Mouse (Mus musculus): ENCODE data around the gene Ctnnbl1.
A peak's percentile ranks its signal among the peaks of the same experiment; 100 is the strongest.

Ctnnbl1 gene

GRCm38 (mm10) chr2:157750926-157751588, 13.9 kb downstream of the Ctnnbl1 start:
- peak; percentile 30 for DNase-seq (ENCODE audit: low spot score)

DNA sequence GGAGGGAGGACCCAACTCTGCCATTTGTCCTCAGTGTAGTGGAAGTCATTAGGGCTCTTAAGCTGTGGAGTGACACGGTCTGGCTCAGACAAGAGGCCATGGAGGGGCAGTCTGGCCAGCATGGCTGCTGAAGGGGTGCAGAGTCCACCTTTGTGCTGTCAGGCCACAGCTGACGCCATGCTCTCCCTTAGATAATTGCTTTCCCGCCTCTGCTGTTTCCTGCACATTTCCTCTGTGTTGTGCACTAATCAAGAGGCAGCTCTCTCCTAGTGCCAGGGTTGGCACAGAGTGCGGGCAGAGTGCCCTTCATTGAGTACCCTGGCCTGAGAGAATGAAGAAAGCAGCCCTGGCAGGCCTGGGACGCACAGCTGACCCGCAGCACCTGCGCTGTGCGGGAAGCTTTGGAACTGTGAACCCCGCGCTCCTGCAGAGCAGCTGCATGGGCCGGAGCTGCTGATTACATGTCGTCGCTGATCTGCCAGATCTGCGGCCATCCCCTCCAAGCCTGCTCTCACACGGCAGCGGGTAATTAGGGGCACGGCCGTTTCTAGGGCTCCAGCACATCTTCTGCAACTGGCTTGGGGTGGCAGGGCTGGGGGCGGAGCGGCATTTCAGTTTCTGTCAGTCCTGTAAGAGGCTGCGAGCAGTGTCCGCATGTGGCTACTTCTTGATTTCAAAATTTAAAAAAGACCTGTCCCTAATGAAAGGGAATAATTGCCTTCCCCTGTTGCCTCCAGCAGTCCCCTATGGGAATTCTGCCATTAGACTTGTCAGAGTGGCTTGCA, 14.6 kb downstream of the Ctnnbl1 start:
- peak; percentile 38 for DNase-seq (ENCODE audit: low spot score)

DNA sequence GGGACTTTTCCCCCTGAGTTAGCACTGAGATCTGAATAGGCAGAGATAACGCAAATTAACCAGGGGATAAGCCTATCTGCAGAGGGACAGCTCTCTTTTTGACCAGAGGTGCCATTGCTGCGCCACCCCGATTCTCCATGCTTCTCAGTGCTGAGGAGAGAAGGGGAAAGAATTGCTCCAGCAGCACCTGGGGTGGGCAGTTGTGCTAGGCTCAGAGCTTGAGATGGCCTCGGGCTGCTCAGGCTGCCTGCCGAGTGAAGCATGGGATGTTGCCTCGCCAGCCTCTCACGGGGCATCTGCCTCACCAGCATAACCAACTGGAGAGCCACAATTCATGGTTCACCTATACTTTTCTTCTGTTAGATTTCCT, 15.2 kb downstream of the Ctnnbl1 start:
- no peak for DNase-seq (ENCODE audit: low spot score)

DNA sequence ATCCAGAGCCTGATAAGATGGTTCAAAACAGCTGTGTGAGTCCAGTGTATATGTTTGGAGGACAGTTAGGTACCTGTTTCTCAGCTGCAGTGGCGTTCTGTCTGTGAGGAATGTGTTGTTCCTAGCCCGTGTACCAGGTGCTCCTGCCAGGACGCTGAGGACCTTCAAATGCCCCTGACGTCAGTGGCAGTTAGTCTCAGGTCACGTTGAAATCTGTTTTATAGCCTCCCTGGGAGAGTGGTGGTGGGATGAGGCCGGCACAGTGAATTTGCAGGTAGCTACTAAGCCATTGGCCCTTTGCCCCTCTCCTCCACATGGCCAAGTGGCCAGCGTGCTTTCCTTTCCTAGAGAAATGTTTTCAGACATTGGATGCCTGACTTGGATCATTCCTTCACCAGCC, 18.6 kb downstream of the Ctnnbl1 start:
- DNase-seq (ENCODE audit: low spot score), result no peak

GRCm38 (mm10) chr2:157756193-157756592, 19.0 kb downstream of the Ctnnbl1 start:
- no peak for DNase-seq (ENCODE audit: low spot score)

DNA sequence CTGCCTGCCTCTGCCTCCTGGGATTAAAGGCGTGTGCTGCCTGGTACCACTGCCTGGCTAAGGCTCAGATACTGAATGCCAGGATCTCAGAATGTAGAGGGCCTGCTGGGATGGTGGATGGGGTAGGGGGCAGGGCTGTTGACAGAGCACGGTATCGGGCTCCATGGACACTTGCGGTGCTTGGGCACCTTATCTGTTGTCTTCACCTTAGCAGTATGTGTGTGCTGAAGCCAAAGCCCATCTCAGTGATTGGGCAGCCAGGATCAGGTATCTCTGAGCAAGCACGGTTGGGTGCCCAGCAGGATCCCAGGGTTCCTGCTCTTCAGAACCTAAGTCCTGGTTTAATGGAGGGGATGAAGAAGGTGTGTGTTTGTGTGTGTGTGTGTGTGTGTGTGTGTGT, 21.2 kb downstream of the Ctnnbl1 start:
- no peak for DNase-seq (ENCODE audit: low spot score)

DNA sequence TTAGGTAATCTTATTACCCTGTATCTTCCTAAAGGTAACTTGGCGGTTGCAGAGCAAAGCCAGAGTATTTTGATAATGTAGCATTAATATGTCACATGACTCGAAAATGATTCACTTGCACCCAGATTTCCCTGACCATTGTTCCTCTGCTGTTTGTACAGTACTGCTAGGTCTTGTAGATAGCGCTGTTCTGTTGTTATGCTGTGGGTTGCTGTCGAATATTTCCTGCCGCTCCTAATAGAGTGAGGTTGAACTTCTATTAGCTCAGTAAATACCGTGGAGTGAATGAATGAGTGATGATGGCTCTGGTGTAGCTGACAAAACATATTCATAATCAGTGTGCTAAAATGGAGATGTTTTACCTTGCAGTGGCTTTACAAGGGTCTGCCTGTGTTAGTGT, 22.5 kb downstream of the Ctnnbl1 start:
- no peak for DNase-seq (ENCODE audit: low spot score)

DNA sequence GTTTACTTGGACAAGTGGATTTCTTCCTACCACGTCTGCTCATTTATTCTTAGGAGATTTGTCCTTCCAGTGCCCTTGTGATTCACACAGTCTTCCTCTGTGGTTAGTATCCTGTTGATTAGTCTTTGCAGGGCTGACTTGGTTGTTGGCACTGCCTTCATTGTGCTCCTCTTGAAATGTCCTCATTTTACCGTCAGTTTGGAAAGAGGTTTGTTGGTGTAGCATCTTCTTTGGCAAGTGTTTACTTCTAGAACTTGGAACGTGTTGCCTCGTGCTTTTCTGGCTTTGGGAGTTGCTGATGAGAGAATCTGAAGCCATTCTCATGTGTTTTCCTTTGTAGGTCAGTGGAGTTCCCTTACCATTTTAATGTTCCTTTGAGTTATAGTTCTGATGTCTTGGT, 25.7 kb downstream of the Ctnnbl1 start:
- DNase-seq (ENCODE audit: low spot score), result no peak

- no peak for DNase-seq (ENCODE audit: low spot score)
Measured at GRCm38 (mm10) chr2:157766591-157766990, 29.4 kb downstream of the Ctnnbl1 start.

DNA sequence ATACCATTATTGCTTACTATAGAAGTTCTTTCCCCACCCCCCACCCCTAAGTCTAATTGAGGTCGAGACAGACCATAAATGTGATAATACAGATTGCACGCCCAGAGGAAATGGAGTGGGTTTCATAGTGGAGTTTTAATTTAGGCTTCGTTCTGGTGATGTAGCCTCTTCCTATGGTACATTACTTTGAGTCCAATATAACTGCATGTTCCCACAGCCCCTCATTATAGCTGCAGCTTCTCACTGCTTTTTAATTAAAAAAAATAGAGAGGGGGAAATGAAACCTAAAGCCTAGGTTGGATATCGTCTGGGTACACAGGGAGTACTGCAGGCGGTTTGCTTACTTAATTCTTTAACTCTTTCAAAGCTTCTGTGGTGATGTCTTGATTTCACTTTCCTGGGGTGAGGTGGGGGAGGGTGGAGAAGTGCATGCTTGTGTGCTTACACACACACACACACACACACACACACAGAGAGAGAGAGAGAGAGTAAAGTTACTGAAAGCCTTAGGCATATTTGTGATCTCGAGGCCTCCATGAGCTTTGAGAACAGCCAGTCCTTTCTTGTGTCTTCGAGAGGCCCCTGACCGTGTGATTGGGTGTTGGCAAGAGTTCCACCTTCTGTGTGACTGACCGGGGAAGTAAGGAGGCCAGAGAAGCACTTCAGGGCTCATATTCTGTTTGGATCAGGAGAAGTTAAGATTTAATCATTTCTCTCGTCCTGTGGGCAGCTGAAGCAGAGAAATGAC, 31.7 kb downstream of the Ctnnbl1 start:
- no peak for DNase-seq (ENCODE audit: low spot score)

GRCm38 (mm10) chr2:157770761-157771160, 33.6 kb downstream of the Ctnnbl1 start:
- DNase-seq (ENCODE audit: low spot score), result no peak

DNA sequence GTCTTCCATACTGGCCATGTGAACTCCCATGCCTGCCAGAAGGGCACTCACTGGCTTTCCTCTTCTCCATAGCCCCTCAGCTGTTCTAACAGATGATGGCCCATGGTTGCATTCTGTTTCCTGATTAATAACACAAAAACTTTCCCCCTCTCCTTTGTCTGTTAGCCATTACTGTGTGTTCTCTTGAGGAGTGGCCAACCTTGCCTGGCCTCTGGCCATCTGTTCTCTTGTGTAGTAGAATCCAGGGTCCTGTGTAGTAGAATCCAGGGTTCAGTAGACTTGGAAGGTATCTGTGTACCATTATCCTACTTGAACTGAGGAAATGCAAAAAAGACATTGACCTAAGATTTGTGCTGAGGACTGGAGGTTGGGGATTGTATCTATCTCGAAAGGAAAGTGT, 36.5 kb downstream of the Ctnnbl1 start:
- DNase-seq (ENCODE audit: low spot score), result no peak

DNA sequence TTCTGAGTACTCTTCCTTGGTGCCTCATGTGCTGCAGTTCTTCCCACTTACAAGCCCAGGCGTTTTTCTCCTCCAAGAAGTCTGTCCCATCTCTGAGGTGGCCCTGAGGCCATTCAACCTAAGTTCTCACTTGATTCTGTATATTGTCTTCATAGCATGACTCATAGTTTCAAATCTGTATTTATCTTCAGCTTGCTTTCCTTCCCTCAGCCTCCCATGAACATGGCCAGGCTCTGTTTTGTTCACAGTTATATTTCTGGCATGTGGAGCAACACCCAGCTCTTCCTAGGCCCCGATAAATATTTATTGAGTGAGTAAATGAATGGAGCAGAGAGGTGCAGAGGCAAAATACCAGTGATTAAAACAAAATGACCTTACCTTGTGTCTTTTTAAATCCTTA, 38.8 kb downstream of the Ctnnbl1 start:
- DNase-seq (ENCODE audit: low spot score), result no peak

GRCm38 (mm10) chr2:157780956-157781355, 43.8 kb downstream of the Ctnnbl1 start:
- DNase-seq (ENCODE audit: low spot score), result no peak

GRCm38 (mm10) chr2:157783152-157783551, 46.0 kb downstream of the Ctnnbl1 start:
- no peak for DNase-seq (ENCODE audit: low spot score)

DNA sequence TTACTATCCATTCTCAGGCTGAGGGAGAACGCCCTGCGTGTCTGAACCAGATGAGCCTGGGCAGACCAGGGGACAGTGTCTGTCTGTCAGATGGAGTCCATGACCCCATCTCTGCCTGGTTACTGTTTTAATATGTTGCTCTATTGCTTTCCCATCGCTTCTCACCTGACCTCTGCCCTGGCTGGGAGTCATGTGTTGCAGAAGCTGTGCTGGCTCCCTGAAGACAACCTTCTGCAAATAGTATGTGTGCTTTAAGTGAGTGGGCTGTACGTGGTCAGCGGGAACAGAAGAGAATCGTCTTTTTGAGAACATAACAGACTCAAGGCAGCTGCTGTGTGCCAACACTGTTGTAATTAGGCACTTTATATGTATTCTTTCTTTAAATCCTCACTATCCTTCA, 47.0 kb downstream of the Ctnnbl1 start:
- no peak for DNase-seq (ENCODE audit: low spot score)

GRCm38 (mm10) chr2:157784647-157785046, 47.4 kb downstream of the Ctnnbl1 start:
- DNase-seq (ENCODE audit: low spot score), result no peak

DNA sequence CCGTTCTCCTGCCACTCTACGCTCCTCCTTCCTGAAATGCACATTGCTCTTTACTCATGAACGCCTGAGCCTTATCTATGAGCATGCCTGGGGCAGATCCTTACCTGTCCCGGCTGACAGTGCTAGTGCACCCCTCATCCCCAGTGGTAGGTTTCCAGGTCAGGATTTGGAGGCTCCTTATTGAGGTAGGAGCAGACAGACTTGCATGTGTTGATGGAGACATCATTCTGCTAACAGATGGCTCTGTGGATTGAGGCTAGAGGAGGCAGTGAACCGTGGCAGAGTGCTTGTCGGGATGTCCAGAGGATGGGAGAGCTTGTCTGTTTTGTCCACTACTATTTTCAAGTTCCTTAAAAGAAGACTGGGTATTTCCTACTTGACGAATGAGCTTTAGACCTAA, 52.0 kb downstream of the Ctnnbl1 start:
- no peak for DNase-seq (ENCODE audit: low spot score)

DNA sequence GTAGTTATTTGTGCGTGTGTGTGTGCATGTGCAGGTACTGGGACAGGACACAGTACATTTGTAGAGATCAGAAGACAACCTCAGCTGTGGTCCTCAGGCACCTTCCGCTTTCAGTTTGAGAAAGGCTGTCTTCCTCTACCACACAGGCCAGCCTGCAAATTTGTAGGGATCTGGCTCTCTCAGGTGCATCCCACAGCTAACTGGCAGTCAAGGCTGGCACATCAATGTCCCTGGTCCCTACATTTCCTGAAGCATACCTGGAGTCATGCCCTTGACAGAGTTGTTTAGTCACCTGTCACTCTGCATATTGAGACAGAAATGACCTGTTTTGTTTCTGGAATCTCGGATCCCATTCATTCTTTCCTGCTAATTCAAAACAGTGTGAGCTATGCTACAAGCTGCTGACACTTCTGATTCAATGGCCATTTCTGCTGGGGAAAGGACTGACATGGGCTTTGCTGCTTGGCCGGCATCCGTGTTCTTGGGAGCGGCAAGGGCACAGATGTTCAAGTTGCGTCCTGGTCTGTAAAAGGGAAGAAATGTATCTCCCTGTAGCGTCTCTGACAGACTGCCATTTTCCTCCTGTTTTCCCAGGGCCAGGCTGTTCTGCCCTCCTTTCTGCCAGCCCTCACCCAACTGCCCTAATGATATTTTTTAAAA, 53.8 kb downstream of the Ctnnbl1 start:
- no peak for DNase-seq (ENCODE audit: low spot score)

DNA sequence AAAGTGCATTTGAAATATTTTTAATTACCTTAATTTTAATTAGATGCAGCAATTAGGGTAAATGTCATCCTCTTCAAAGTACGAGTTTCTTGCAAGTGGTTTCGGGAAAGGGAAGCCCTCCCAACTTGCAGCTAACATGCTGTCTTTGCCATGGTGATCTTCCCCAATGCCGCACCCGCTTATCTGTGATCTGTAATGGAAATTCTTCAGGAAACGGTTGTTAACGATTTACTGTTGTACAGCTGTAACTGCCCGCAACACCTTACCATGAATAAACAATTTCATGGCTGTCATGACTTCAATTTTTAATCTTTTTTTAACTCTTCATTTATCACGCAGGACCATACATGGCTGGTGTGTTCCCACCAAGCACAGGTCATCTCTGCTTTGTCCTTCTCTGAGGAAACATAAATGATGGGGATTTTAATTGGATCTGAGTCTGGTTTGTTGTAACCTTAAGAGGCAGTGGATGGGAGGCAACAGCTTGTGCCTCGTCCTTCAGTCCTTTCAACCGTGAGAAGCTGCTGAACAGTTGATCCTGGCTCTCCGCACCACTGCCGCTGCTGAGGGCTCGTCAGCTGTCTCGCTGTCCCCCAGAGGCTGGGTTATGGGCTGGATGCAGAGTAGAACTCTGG, 54.4 kb downstream of the Ctnnbl1 start:
- no peak for DNase-seq (ENCODE audit: low spot score)

GRCm38 (mm10) chr2:157792840-157793552, 55.8 kb downstream of the Ctnnbl1 start:
- no peak for DNase-seq (ENCODE audit: low spot score)
